Mouse (Mus musculus) ES-Bruce4 (cell line): ENCODE results near the gene Lca5. TPM values are rescaled to one million over a fixed set of nuclear protein-coding genes. Genes with fewer than 3 reads are reported as not detected.

Experiments used
- H3K27ac ChIP-seq: 2 replicates; pipeline ENCODE4 v1.5.1; 2012; ENCODE audit warnings: low read length, inconsistent platforms; ENCODE audit not compliant: insufficient read depth
- H3K27me3 ChIP-seq: 2 replicates; pipeline ENCODE4 v1.6.1; 2012; ENCODE audit warnings: mild to moderate bottlenecking, low read length, inconsistent platforms; ENCODE audit not compliant: control insufficient read depth, poor library complexity, insufficient read depth, severe bottlenecking
- H3K36me3 ChIP-seq: 2 replicates; pipeline ENCODE4 v1.6.1; 2012; ENCODE audit warnings: inconsistent platforms, mild to moderate bottlenecking, low read length, moderate library complexity; ENCODE audit not compliant: control insufficient read depth, poor library complexity, insufficient read depth, severe bottlenecking
- H3K4me1 ChIP-seq: one replicate; pipeline ENCODE4 v1.8.1; 2011; ENCODE audit warnings: low read length; ENCODE audit not compliant: control insufficient read depth, insufficient read depth
- H3K4me3 ChIP-seq: 2 replicates; pipeline ENCODE4 v1.5.1; 2011; ENCODE audit warnings: low read depth, mild to moderate bottlenecking, low read length
- H3K9ac ChIP-seq: 2 replicates; pipeline ENCODE4 v1.6.1; 2012; ENCODE audit warnings: low read depth, mild to moderate bottlenecking, inconsistent platforms; ENCODE audit not compliant: poor library complexity, severe bottlenecking
- H3K9me3 ChIP-seq: replicated peaks from 2 replicates; pipeline ENCODE4 v1.6.1; 2012; ENCODE audit warnings: mild to moderate bottlenecking, low read length, inconsistent platforms; ENCODE audit not compliant: control insufficient read depth, poor library complexity, insufficient read depth, severe bottlenecking
- CTCF ChIP-seq: IDR thresholded peaks from one replicate; pipeline ENCODE4 v1.8.1; 2011; ENCODE audit warnings: low read depth, low read length
- EP300 ChIP-seq: IDR thresholded peaks from 2 replicates; pipeline ENCODE4 v1.6.1; 2011; ENCODE audit warnings: low read depth, low read length; ENCODE audit not compliant: insufficient read depth
- POLR2A ChIP-seq: IDR thresholded peaks from one replicate; pipeline ENCODE4 v1.8.1; 2011; ENCODE audit warnings: low read length; ENCODE audit not compliant: insufficient read depth
- polyA plus RNA-seq: library from polyadenylated mRNA; stranded (reverse); fragments of >200 nt; gene quantifications from 2 replicates; pipeline ENCODE4 v1.2.4, GENCODE M21; 2011; ENCODE audit warnings: low read depth; ENCODE audit not compliant: missing spikeins, insufficient read depth, insufficient read length

The Lca5 gene
- polyA plus RNA-seq, 1 experiment, result 15.4 TPM

DNA sequence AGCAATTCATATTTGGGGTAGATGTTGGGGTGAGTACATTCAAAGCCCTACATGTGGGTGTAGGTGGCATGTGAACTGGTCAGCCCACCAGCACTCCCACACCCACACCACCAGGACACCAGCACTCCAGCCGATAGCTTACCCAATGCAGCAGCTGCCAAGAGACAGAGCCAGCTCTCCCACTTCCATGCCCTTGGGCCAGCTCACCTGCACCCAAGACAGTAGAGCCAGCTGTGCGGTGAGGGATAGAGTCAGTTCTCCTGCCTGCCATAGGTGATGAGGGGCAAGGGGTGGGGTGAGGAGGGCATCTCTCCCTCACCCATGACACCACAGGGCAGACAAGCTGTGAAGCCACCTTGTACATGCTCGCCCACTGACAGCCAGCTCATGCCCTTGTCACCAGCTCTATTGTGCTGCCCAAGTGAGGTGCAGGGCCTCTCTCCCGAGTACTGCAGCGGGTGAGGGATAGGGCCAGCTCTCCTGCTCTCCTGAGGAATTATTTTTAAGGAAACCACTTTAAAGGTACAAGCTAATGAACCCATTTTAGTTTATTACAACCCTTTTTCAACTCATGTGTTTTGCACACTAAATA lies 54.6 kb downstream of the Lca5 start:
- Histone ChIP-seq H3K4me3 (no peak overlapping the region), H3K9ac (no peak overlapping the region)
- TF ChIP-seq CTCF, result no peak
- TF ChIP-seq EP300, result no peak
- no peak for TF ChIP-seq POLR2A

GRCm38 (mm10) chr9:83385301-83385700 lies 55.6 kb downstream of the Lca5 start:
- H3K27me3 ChIP-seq, result no peaks in the 10 kb centered on the region
- H3K4me1 ChIP-seq, result no peaks in the 10 kb centered on the region
- H3K27ac ChIP-seq, result no peak overlapping the region
- H3K4me3 ChIP-seq, result no peak overlapping the region
- H3K36me3 ChIP-seq, result no peaks in the 10 kb centered on the region
- H3K9me3 ChIP-seq, result no peaks in the 10 kb centered on the region
- no peak for TF ChIP-seq EP300
- no peak for TF ChIP-seq POLR2A
- TF ChIP-seq CTCF, result no peak
- H3K9ac ChIP-seq, result no peak overlapping the region

More for the DNA sequence above, 54.6 kb downstream of the Lca5 start:
- no peaks in the 10 kb centered on the region for H3K9me3 ChIP-seq
- no peaks in the 10 kb centered on the region for H3K36me3 ChIP-seq
- H3K27me3 ChIP-seq, result no peaks in the 10 kb centered on the region
- no peaks in the 10 kb centered on the region for H3K4me1 ChIP-seq
- no peak overlapping the region for H3K27ac ChIP-seq

DNA sequence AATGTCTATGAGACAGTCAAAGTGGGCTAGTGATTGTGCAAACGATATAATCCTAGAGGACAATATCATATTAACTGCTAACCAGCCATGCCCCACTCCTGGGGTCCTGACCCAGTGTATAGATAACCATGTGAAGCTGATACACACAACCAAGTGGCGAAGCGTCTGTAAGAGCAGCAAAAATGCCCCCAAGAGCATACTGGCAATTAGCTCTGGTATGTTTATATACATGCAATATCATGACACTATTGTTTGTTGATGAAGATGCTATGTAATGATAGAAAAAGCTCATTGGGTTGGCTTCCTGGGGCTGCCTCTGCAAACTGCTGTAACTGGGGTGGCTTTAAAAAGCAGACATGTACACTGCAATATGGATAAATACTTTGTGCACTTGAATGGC lies 57.7 kb downstream of the Lca5 start:
- H3K27ac ChIP-seq, result no peak overlapping the region
- no peaks in the 10 kb centered on the region for H3K4me1 ChIP-seq
- no peak overlapping the region for H3K4me3 ChIP-seq

DNA sequence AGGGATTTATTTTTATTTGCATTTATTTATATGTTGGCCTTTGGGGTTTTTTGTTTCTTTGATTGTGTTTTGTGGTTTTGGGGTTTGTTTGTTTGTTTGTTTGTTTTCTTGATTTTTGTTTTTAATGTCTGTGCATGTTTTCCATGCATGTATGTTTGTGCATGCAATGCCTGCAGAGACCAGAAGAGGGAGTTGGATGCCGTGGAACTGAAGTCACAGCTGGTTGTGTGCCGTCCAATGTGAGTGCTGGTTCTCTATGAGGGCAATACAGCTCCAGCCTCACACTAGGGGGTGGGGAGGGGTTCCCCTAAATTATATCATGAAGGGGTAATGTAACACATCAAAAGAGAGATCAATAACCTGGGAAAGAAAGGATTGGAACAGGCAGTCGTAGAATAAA lies 58.2 kb downstream of the Lca5 start:
- Histone ChIP-seq H3K27ac (no peak overlapping the region), H3K36me3 (no peaks in the 10 kb centered on the region), H3K9me3 (no peaks in the 10 kb centered on the region), H3K4me3 (no peak overlapping the region), H3K4me1 (no peaks in the 10 kb centered on the region), H3K9ac (no peak overlapping the region), H3K27me3 (no peaks in the 10 kb centered on the region)
- TF ChIP-seq EP300, result no peak
- peak; percentile 82 for TF ChIP-seq CTCF

More for the DNA sequence above, 57.7 kb downstream of the Lca5 start:
- no peak overlapping the region for H3K9ac ChIP-seq
- no peaks in the 10 kb centered on the region for H3K36me3 ChIP-seq
- no peak for TF ChIP-seq CTCF
- TF ChIP-seq EP300, result no peak
- TF ChIP-seq POLR2A, result no peak
- H3K9me3 ChIP-seq, result no peaks in the 10 kb centered on the region
- H3K27me3 ChIP-seq, result no peaks in the 10 kb centered on the region

DNA sequence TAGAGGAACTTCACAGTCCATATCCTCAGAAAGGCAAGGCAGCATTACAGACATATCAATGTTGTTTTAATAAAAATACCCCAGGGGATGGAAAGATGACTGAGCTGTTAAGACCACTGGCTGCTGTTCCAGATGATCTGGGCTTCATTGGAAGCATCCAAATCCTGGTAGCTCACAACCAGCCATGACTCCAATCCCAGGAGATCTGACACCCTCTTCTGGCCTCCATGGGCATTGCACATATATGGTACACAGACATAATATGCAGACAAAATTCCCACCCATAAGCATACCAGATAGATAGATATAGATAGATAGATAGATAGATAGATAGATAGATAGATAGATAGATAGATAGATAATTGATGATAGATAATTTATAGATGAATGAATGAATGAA lies 59.6 kb downstream of the Lca5 start:
- peak; percentile 40 for TF ChIP-seq CTCF
- TF ChIP-seq POLR2A, result no peak
- no peak overlapping the region for H3K9ac ChIP-seq
- no peak overlapping the region for H3K27ac ChIP-seq
- no peak overlapping the region for H3K4me3 ChIP-seq
- no peaks in the 10 kb centered on the region for H3K4me1 ChIP-seq
- no peaks in the 10 kb centered on the region for H3K36me3 ChIP-seq
- H3K9me3 ChIP-seq, result no peaks in the 10 kb centered on the region
- H3K27me3 ChIP-seq, result no peaks in the 10 kb centered on the region

DNA sequence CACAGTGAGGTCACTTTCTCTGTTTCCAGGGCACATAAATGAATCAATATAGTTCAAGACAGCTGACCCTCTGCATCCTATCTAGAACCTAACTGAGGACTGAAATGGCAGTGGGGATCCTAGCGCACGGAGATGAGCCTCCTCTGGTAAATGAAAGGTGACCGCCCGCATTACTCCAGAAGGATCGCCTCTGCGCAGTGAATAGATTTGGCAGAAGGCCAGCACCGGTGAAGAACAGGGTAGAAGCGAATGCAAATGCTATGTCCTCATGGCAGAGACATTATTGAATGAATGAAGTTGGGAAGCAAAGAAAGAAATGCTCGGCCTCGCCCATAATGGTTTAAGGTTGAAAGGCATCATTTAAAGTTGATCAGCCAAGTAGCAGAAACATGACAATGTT lies 61.3 kb downstream of the Lca5 start:
- Histone ChIP-seq H3K9ac (no peak overlapping the region), H3K9me3 (no peaks in the 10 kb centered on the region), H3K4me1 (no peaks in the 10 kb centered on the region), H3K4me3 (no peak overlapping the region), H3K27ac (no peak overlapping the region), H3K27me3 (no peaks in the 10 kb centered on the region), H3K36me3 (no peaks in the 10 kb centered on the region)
- TF ChIP-seq POLR2A (no peak), CTCF (no peak), EP300 (no peak)
